Mouse (Mus musculus) lung, embryonic 15.5 days (tissue): ENCODE data around the gene Iqck. TPM values are rescaled to one million over a fixed set of nuclear protein-coding genes. Genes with fewer than 3 reads are reported as not detected.

Experiments used
- ATAC-seq: fragments of 200-750 bp; cut with Nextera tagmentation; 2 replicates; pipeline ENCODE4 v1.8.0; 2017; ENCODE audit warnings: moderate number of reproducible peaks, borderline replicate concordance; ENCODE audit not compliant: low FRiP score, low TSS enrichment; ENCODE audit errors: extremely low read depth
- H3K27ac ChIP-seq: fragments of 300-500 bp; sonication (generic); 2 replicates; pipeline ENCODE4 v1.5.1; 2015; ENCODE audit warnings: moderate library complexity, mild to moderate bottlenecking, inconsistent platforms
- H3K27me3 ChIP-seq: fragments of 300-500 bp; sonication (generic); 2 replicates; pipeline ENCODE4 v1.6.1; 2015; ENCODE audit warnings: inconsistent platforms
- H3K36me3 ChIP-seq: fragments of 300-500 bp; sonication (generic); 2 replicates; pipeline ENCODE4 v1.6.1; 2015; ENCODE audit warnings: inconsistent platforms
- H3K4me1 ChIP-seq: fragments of 300-500 bp; sonication (generic); 2 replicates; pipeline ENCODE4 v1.6.1; 2015; ENCODE audit warnings: inconsistent platforms
- H3K4me2 ChIP-seq: fragments of 300-500 bp; sonication (generic); 2 replicates; pipeline ENCODE4 v1.6.1; 2015; ENCODE audit warnings: inconsistent platforms, mild to moderate bottlenecking, moderate library complexity
- H3K4me3 ChIP-seq: fragments of 300-500 bp; sonication (generic); 2 replicates; pipeline ENCODE4 v1.5.1; 2015; ENCODE audit warnings: mild to moderate bottlenecking, inconsistent platforms
- H3K9ac ChIP-seq: fragments of 300-500 bp; sonication (generic); 2 replicates; pipeline ENCODE4 v1.6.1; 2015; ENCODE audit warnings: inconsistent platforms
- H3K9me3 ChIP-seq: fragments of 300-500 bp; sonication (generic); 2 replicates; pipeline ENCODE4 v1.6.1; 2016; ENCODE audit warnings: inconsistent platforms
- WGBS: fragments of 180-500 bp; shearing (Covaris S2); methylation state at CpG from one replicate; pipeline ENCODE4 v1.1.7; 2015; 5-methylcytosine and 5-hydroxymethylcytosine counted together
- polyA plus RNA-seq: library from polyadenylated mRNA; unstranded; fragments of >200 nt; fragmentation: Nextera tagmentation; extraction: Ambion mirVana; gene quantifications from 2 replicates; pipeline ENCODE4 v1.2.1, GENCODE M21; 2015

Gene Iqck
- polyA plus RNA-seq, 1 experiment from 2014 or later: 3.7 TPM

GRCm38 (mm10) chr7:118995007-118995406, 139.5 kb downstream of the Iqck start, which contains the start of gene Gprc5b:
Gene Gprc5b (minus strand): TSS chr7:118995211.
- Histone ChIP-seq H3K4me2 (peak within 1 kb of the TSS; percentile 95), H3K36me3 (no peaks in the 10 kb centered on the region), H3K9ac (peak within 1 kb of the TSS; percentile 71), H3K9me3 (no peaks in the 10 kb centered on the region), H3K27ac (peak within 1 kb of the TSS; percentile 39), H3K4me1 (peaks cover 40% of the 10 kb centered on the region), H3K4me3 (peak within 1 kb of the TSS; percentile 62), H3K27me3 (no peaks in the 10 kb centered on the region)
- under 1% methylated on average over 34 of the region's 44 CpGs for WGBS
- peak; percentile 92 for ATAC-seq

- Histone ChIP-seq H3K9ac (0 out of 2 replicates have a peak overlapping the region, but pooled peaks have one; percentile 27), H3K4me2 (peak overlapping the region; percentile 95), H3K4me1 (peaks cover 40% of the 10 kb centered on the region), H3K36me3 (no peaks in the 10 kb centered on the region), H3K4me3 (peak overlapping the region; percentile 62), H3K9me3 (no peaks in the 10 kb centered on the region), H3K27me3 (no peaks in the 10 kb centered on the region), H3K27ac (no peak overlapping the region)
- ATAC-seq: peak; percentile 23
- WGBS: 7% methylated on average over 14 of the region's 14 CpGs
These were observed 140.1 kb downstream of the Iqck start for GRCm38 (mm10) chr7:118995671-118996070.

- Histone ChIP-seq H3K27me3 (no peaks in the 10 kb centered on the region), H3K9me3 (no peaks in the 10 kb centered on the region), H3K4me1 (peaks cover 39% of the 10 kb centered on the region), H3K4me3 (0 out of 2 replicates have a peak overlapping the region, but pooled peaks have one; percentile 62), H3K4me2 (peak overlapping the region; percentile 95), H3K9ac (no peak overlapping the region), H3K27ac (no peak overlapping the region), H3K36me3 (no peaks in the 10 kb centered on the region)
- peak; percentile 43 for ATAC-seq
- WGBS: 5% methylated on average over 13 of the region's 13 CpGs
These were observed 140.7 kb downstream of the Iqck start for GRCm38 (mm10) chr7:118996137-118996837.

GRCm38 (mm10) chr7:118999857-119000256, 144.3 kb downstream of the Iqck start:
- H3K9ac ChIP-seq: no peak overlapping the region
- no peak for ATAC-seq
- H3K27ac ChIP-seq: no peak overlapping the region
- H3K27me3 ChIP-seq: no peaks in the 10 kb centered on the region
- H3K9me3 ChIP-seq: no peaks in the 10 kb centered on the region
- H3K4me1 ChIP-seq: peaks cover 7% of the 10 kb centered on the region
- H3K36me3 ChIP-seq: no peaks in the 10 kb centered on the region
- no peak overlapping the region for H3K4me2 ChIP-seq
- H3K4me3 ChIP-seq: no peak overlapping the region
- 59% methylated on average over 2 of the region's 2 CpGs for WGBS

- Histone ChIP-seq H3K4me1 (no peaks in the 10 kb centered on the region), H3K27me3 (no peaks in the 10 kb centered on the region), H3K4me3 (no peak overlapping the region), H3K4me2 (no peak overlapping the region), H3K9ac (no peak overlapping the region), H3K36me3 (no peaks in the 10 kb centered on the region), H3K9me3 (no peaks in the 10 kb centered on the region), H3K27ac (no peak overlapping the region)
- ATAC-seq: no peak
- WGBS: 45% methylated on average over 2 of the region's 2 CpGs
These were observed 146.4 kb downstream of the Iqck start for GRCm38 (mm10) chr7:119001965-119002364.

GRCm38 (mm10) chr7:119002501-119002900, 146.9 kb downstream of the Iqck start:
- Histone ChIP-seq H3K4me3 (no peak overlapping the region), H3K27ac (no peak overlapping the region), H3K9me3 (no peaks in the 10 kb centered on the region), H3K4me2 (no peak overlapping the region), H3K36me3 (no peaks in the 10 kb centered on the region), H3K27me3 (no peaks in the 10 kb centered on the region), H3K9ac (no peak overlapping the region), H3K4me1 (no peaks in the 10 kb centered on the region)
- no peak for ATAC-seq
- WGBS: 46% methylated on average over 2 of the region's 2 CpGs

GRCm38 (mm10) chr7:119010854-119011529, 155.4 kb downstream of the Iqck start:
- no peak overlapping the region for H3K4me2 ChIP-seq
- H3K36me3 ChIP-seq: no peaks in the 10 kb centered on the region
- no peaks in the 10 kb centered on the region for H3K27me3 ChIP-seq
- H3K27ac ChIP-seq: no peak overlapping the region
- no peak for ATAC-seq
- H3K9ac ChIP-seq: no peak overlapping the region
- H3K4me3 ChIP-seq: no peak overlapping the region
- no peaks in the 10 kb centered on the region for H3K9me3 ChIP-seq
- WGBS: 22% methylated on average over 5 of the region's 5 CpGs
- no peaks in the 10 kb centered on the region for H3K4me1 ChIP-seq

GRCm38 (mm10) chr7:119015736-119016135, 160.2 kb downstream of the Iqck start:
- no peak for ATAC-seq
- no peaks in the 10 kb centered on the region for H3K9me3 ChIP-seq
- no peaks in the 10 kb centered on the region for H3K36me3 ChIP-seq
- 0% methylated on average over 3 of the region's 3 CpGs for WGBS
- no peak overlapping the region for H3K27ac ChIP-seq
- no peak overlapping the region for H3K9ac ChIP-seq
- no peaks in the 10 kb centered on the region for H3K27me3 ChIP-seq
- no peak overlapping the region for H3K4me3 ChIP-seq
- no peak overlapping the region for H3K4me2 ChIP-seq
- H3K4me1 ChIP-seq: no peaks in the 10 kb centered on the region

GRCm38 (mm10) chr7:119019537-119019936, 164.0 kb downstream of the Iqck start:
- H3K27ac ChIP-seq: no peak overlapping the region
- ATAC-seq: no peak
- H3K4me2 ChIP-seq: no peak overlapping the region
- H3K27me3 ChIP-seq: no peaks in the 10 kb centered on the region
- 15% methylated on average over 4 of the region's 4 CpGs for WGBS
- no peaks in the 10 kb centered on the region for H3K4me1 ChIP-seq
- H3K36me3 ChIP-seq: no peaks in the 10 kb centered on the region
- no peak overlapping the region for H3K9ac ChIP-seq
- no peaks in the 10 kb centered on the region for H3K9me3 ChIP-seq
- H3K4me3 ChIP-seq: no peak overlapping the region

Other genes with a start within 250 kb of the Iqck start
- gene Gde1, start 150.0 kb upstream of the Iqck start, polyA plus RNA-seq: 122 and 128 TPM in 2 replicates
- gene Ccp110, start 143.2 kb upstream of the Iqck start, polyA plus RNA-seq: 18.4 and 20.3 TPM in 2 replicates
- gene Vps35l, start 115.5 kb upstream of the Iqck start, polyA plus RNA-seq: 63.6 and 64.5 TPM in 2 replicates
- 76.1 and 82.1 TPM in 2 replicates for gene Knop1, start 502 bp downstream of the Iqck start, polyA plus RNA-seq
- gene Gprc5b, start 139.5 kb downstream of the Iqck start, polyA plus RNA-seq: 5.3 and 6.7 TPM in 2 replicates